Mouse (Mus musculus): Measurements from ENCODE around the gene Dap3.
"Not testable (repeated sequence)": the region's sequence is repeated elsewhere in the genome, so short reads cannot be mapped to it uniquely, and the experiment has no call there.

The Dap3 gene

GRCm38 (mm10) chr3:88912585-88912984 lies 38.4 kb downstream of the Dap3 start:
- DNase-seq = no peak

- DNase-seq = no peak
These were observed 44.4 kb downstream of the Dap3 start for GRCm38 (mm10) chr3:88906393-88907159.

- DNase-seq = no peak
These were observed 45.2 kb downstream of the Dap3 start for GRCm38 (mm10) chr3:88905741-88906140.

- no peak for DNase-seq
These were observed 45.8 kb downstream of the Dap3 start for GRCm38 (mm10) chr3:88905209-88905608.

GRCm38 (mm10) chr3:88904803-88905202 lies 46.2 kb downstream of the Dap3 start:
- DNase-seq = no peak

- DNase-seq = not testable (repeated sequence)
These were observed 58.0 kb downstream of the Dap3 start for GRCm38 (mm10) chr3:88893011-88893410.

- not testable (repeated sequence) for DNase-seq
These were observed 68.4 kb downstream of the Dap3 start for GRCm38 (mm10) chr3:88882536-88882935.

All from cerebellum, postnatal 36 days (tissue).